Mouse (Mus musculus): ENCODE measurements at regions not wholly inside any gene's neighbourhood (a gene's known extent, or its start where the extent isn't known, plus 50 kb on each side); places are given as distances from the start of the nearest gene placed in this dataset.

GRCm38 (mm10) chr3:52643796-52644177 lies 373.2 kb downstream of the Cog6 start:
- TF ChIP-seq CTCF (IDR thresholded peaks at IDR 0.05; ENCODE audit: low read depth) (no peak), EP300 (IDR thresholded peaks at IDR 0.05; ENCODE audit: low read depth) (no peak)
